ENCODE assay signal across 16 mouse cellular contexts in the genomic region with DNA sequence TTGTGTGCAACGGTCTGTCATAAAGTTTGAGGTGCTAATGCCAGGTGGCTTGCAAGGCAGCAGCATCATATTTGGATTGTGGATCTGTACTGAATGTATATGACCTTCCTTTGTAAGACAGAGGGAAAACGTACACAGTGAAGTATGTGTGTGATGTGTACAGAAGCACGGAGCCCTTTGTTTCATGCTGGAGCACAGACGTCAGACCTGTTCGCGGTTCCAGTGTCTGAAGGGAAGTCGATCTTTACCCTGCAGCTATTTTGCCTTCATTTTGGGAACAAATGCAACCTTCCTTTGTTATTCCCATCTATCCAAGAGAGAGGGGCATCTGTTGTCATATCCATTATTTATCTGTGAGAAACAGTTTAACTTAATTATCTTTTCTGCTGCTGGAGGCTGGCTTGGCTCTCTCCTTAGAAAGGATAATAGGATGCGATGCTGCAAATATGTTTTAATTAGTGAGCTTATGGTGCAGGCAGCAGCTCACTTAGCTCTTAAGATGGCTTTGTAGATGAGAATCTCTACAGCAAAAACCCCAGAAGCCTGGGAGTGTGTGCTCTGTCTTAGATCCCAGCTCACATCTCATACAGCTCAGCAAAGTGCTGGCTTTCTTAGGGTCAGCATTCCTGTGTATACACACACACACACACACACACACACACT.
DNase-seq lines count a peak whose midpoint lies in the region; ATAC-seq and TF ChIP-seq lines count a peak whose summit lies in the region.
"Had no signal": no experiment of that assay in that cellular context is flagged by ENCODE, and none has a peak within 500 bp of the region (broad histone marks: within the 10 kb centered on the region; RNA-seq: fewer than 3 reads in every experiment).

No protein-coding gene starts in this region.

- H3K36me3 ChIP-seq in midbrain, embryonic 11.5 days (ENCODE audit: control insufficient read depth, insufficient read depth, low read length) = no peaks in the 10 kb centered on the region
- no peaks in the 10 kb centered on the region for H3K36me3 ChIP-seq in midbrain, embryonic 10.5 days
- H3K36me3 ChIP-seq in hindbrain, embryonic 10.5 days = no peaks in the 10 kb centered on the region
- no peaks in the 10 kb centered on the region for H3K36me3 ChIP-seq in midbrain, embryonic 14.5 days (ENCODE audit: control insufficient read depth, insufficient read depth, low read length)
- H3K36me3 ChIP-seq in stomach, postnatal 0 days (ENCODE audit: control insufficient read depth, insufficient read depth, low read length) = no peaks in the 10 kb centered on the region
- no peaks in the 10 kb centered on the region for H3K36me3 ChIP-seq in liver, postnatal 0 days (replicated peaks; ENCODE audit: insufficient read depth, low read length)

- DNase-seq in midbrain, embryonic 11.5 days (ENCODE audit: low spot score, missing footprints) = no peak
- DNase-seq in midbrain, embryonic 10.5 days (ENCODE audit: low spot score) = no peak
- no peak for DNase-seq in hindbrain, embryonic 10.5 days (ENCODE audit: low spot score)
- peak; percentile 75 for DNase-seq in midbrain, embryonic 14.5 days
- no peak for DNase-seq in thymus, postnatal 10 days (ENCODE audit: low spot score in 2 of 2)
- no peak for DNase-seq in stomach, postnatal 0 days (ENCODE audit: low spot score)
- no peak for DNase-seq in gastrocnemius, postnatal 36 days
- no peak for DNase-seq in liver, postnatal 0 days
- DNase-seq: adrenal gland, postnatal 25 days; cerebellum, adult 11 months; heart, adult 2 months; heart, postnatal 10 days; kidney, adult 18-20 months; kidney, postnatal 4 days; lung, adult 2 months had no signal

- no peak for TF ChIP-seq EP300 in stomach, postnatal 0 days (optimal IDR thresholded peaks at IDR 0.05)
- TF ChIP-seq EP300 in liver, postnatal 0 days (IDR thresholded peaks at IDR 0.05; ENCODE audit: low read depth) = no peak

- no peak overlapping the region for H3K9ac ChIP-seq in midbrain, embryonic 11.5 days (ENCODE audit: low read length)
- H3K9ac ChIP-seq in midbrain, embryonic 14.5 days (replicated peaks; ENCODE audit: low read length) = peak overlapping the region; percentile 24
- no peak overlapping the region for H3K9ac ChIP-seq in stomach, postnatal 0 days (ENCODE audit: low read length)
- H3K9ac ChIP-seq in liver, postnatal 0 days (replicated peaks) = no peak overlapping the region

- H3K4me2 ChIP-seq in midbrain, embryonic 11.5 days = no peak overlapping the region
- H3K4me2 ChIP-seq in midbrain, embryonic 14.5 days (ENCODE audit: low read length) = peak overlapping the region; percentile 13
- no peak overlapping the region for H3K4me2 ChIP-seq in stomach, postnatal 0 days (replicated peaks; ENCODE audit: low read depth)
- H3K4me2 ChIP-seq in liver, postnatal 0 days (ENCODE audit: low read depth, low read length) = no peak overlapping the region

- ATAC-seq in midbrain, embryonic 11.5 days (ENCODE audit: low FRiP score) = peak; percentile 73
- peak; percentile 77 for ATAC-seq in midbrain, embryonic 14.5 days (ENCODE audit: low FRiP score, low TSS enrichment)
- ATAC-seq in stomach, postnatal 0 days (ENCODE audit: low FRiP score, low TSS enrichment) = no peak
- ATAC-seq in liver, postnatal 0 days = no peak

- TF ChIP-seq CTCF in stomach, postnatal 0 days (IDR thresholded peaks at IDR 0.05; ENCODE audit: low read depth) = no peak
- TF ChIP-seq CTCF in liver, postnatal 0 days (IDR thresholded peaks at IDR 0.05; ENCODE audit: low read depth) = no peak

- no peaks in the 10 kb centered on the region for H3K9me3 ChIP-seq in midbrain, embryonic 11.5 days (ENCODE audit: control insufficient read depth, low read length)
- no peaks in the 10 kb centered on the region for H3K9me3 ChIP-seq in midbrain, embryonic 10.5 days (replicated peaks)
- H3K9me3 ChIP-seq in hindbrain, embryonic 10.5 days = no peaks in the 10 kb centered on the region
- H3K9me3 ChIP-seq in midbrain, embryonic 14.5 days (ENCODE audit: control insufficient read depth, low read length) = no peaks in the 10 kb centered on the region
- H3K9me3 ChIP-seq in stomach, postnatal 0 days (ENCODE audit: control insufficient read depth, low read length) = no peaks in the 10 kb centered on the region
- no peaks in the 10 kb centered on the region for H3K9me3 ChIP-seq in liver, postnatal 0 days (ENCODE audit: low read length)

- no peaks in the 10 kb centered on the region for H3K4me1 ChIP-seq in midbrain, embryonic 11.5 days (ENCODE audit: control insufficient read depth, insufficient read depth, low read length)
- H3K4me1 ChIP-seq in midbrain, embryonic 10.5 days = peaks cover 16% of the 10 kb centered on the region
- H3K4me1 ChIP-seq in hindbrain, embryonic 10.5 days (replicated peaks) = peaks cover 12% of the 10 kb centered on the region
- H3K4me1 ChIP-seq in midbrain, embryonic 14.5 days (ENCODE audit: control insufficient read depth, insufficient read depth, low read length) = peaks cover 18% of the 10 kb centered on the region
- no peaks in the 10 kb centered on the region for H3K4me1 ChIP-seq in stomach, postnatal 0 days (replicated peaks; ENCODE audit: control insufficient read depth, insufficient read depth)
- H3K4me1 ChIP-seq in liver, postnatal 0 days (ENCODE audit: insufficient read depth) = no peaks in the 10 kb centered on the region

- H3K27me3 ChIP-seq in midbrain, embryonic 11.5 days (ENCODE audit: control insufficient read depth, insufficient read depth, low read length) = no peaks in the 10 kb centered on the region
- no peaks in the 10 kb centered on the region for H3K27me3 ChIP-seq in midbrain, embryonic 10.5 days (ENCODE audit: low read depth, poor library complexity, severe bottlenecking)
- H3K27me3 ChIP-seq in hindbrain, embryonic 10.5 days (ENCODE audit: insufficient read depth, poor library complexity, severe bottlenecking) = no peaks in the 10 kb centered on the region
- H3K27me3 ChIP-seq in midbrain, embryonic 14.5 days (ENCODE audit: control insufficient read depth, insufficient read depth, low read length) = no peaks in the 10 kb centered on the region
- no peaks in the 10 kb centered on the region for H3K27me3 ChIP-seq in stomach, postnatal 0 days (ENCODE audit: control insufficient read depth, insufficient read depth, low read length)
- no peaks in the 10 kb centered on the region for H3K27me3 ChIP-seq in liver, postnatal 0 days (ENCODE audit: insufficient read depth, low read length)

- H3K4me3 ChIP-seq in midbrain, embryonic 11.5 days (ENCODE audit: low read depth, low read length) = no peak overlapping the region
- H3K4me3 ChIP-seq in midbrain, embryonic 10.5 days = no peak overlapping the region
- H3K4me3 ChIP-seq in hindbrain, embryonic 10.5 days = no peak overlapping the region
- H3K4me3 ChIP-seq in midbrain, embryonic 14.5 days (replicated peaks; ENCODE audit: low read depth, low read length) = no peak overlapping the region
- H3K4me3 ChIP-seq in stomach, postnatal 0 days (ENCODE audit: low read depth, low read length) = no peak overlapping the region
- no peak overlapping the region for H3K4me3 ChIP-seq in liver, postnatal 0 days (ENCODE audit: low read depth, low read length)
- H3K4me3 ChIP-seq: heart, adult 2 months had no signal

- intact Hi-C loops in gastrocnemius, postnatal 36 days (cut with DNase I) = no loop called here

- WGBS in midbrain, embryonic 11.5 days = 70% methylated on average over 8 of the region's 8 CpGs
- 75% methylated on average over 8 of the region's 8 CpGs for WGBS in midbrain, embryonic 10.5 days
- WGBS in hindbrain, embryonic 10.5 days = 78% methylated on average over 8 of the region's 8 CpGs
- 30% methylated on average over 8 of the region's 8 CpGs for WGBS in midbrain, embryonic 14.5 days
- 64% methylated on average over 8 of the region's 8 CpGs for WGBS in stomach, postnatal 0 days
- WGBS in liver, postnatal 0 days (ENCODE audit: insufficient replicate concordance) = 86% methylated on average over 8 of the region's 8 CpGs

- H3K27ac ChIP-seq in midbrain, embryonic 11.5 days (ENCODE audit: low read depth, low read length) = peak overlapping the region; percentile 45
- H3K27ac ChIP-seq in midbrain, embryonic 10.5 days (replicated peaks) = no peak overlapping the region; the same call in 1 of the 2 replicates
- H3K27ac ChIP-seq in hindbrain, embryonic 10.5 days = peak overlapping the region; percentile 62
- H3K27ac ChIP-seq in midbrain, embryonic 14.5 days (replicated peaks; ENCODE audit: low read depth, low read length) = peak overlapping the region; percentile 93
- no peak overlapping the region for H3K27ac ChIP-seq in stomach, postnatal 0 days (replicated peaks)
- no peak overlapping the region for H3K27ac ChIP-seq in liver, postnatal 0 days (ENCODE audit: low read depth)
- H3K27ac ChIP-seq: heart, adult 2 months; macrophage had no signal

Comparison
In these comparisons a context has a peak if more than half of its experiments do, and no peak if none do; other contexts are left out.
1. H3K27ac ChIP-seq: peak in midbrain, embryonic 11.5 days (single experiment), hindbrain, embryonic 10.5 days (single experiment) and midbrain, embryonic 14.5 days (single experiment); none in midbrain, embryonic 10.5 days (single experiment), stomach, postnatal 0 days (single experiment) and liver, postnatal 0 days (single experiment).
2. ATAC-seq: peak in midbrain, embryonic 11.5 days (single experiment) and midbrain, embryonic 14.5 days (single experiment); none in stomach, postnatal 0 days (single experiment) and liver, postnatal 0 days (single experiment).